ENCODE assay signal across 8 mouse cellular contexts in genomic region chr14:7791532-7792159, GRCm38 (mm10). TPM values are rescaled to one million over a fixed set of nuclear protein-coding genes. Genes with fewer than 3 reads are reported as not detected.
DNase-seq lines count a peak whose midpoint lies in the region; ATAC-seq and TF ChIP-seq lines count a peak whose summit lies in the region.

Gene Gm26661 (plus strand): TSS chr14:7791587.

- H3K36me3 ChIP-seq in hindbrain, postnatal 0 days (ENCODE audit: insufficient read depth, low read length) = no peaks in the 10 kb centered on the region
- H3K36me3 ChIP-seq in limb, embryonic 10.5 days = no peaks in the 10 kb centered on the region
- H3K36me3 ChIP-seq in midbrain, embryonic 10.5 days = no peaks in the 10 kb centered on the region

- peak; percentile 87 to 92 for DNase-seq in adrenal gland, adult (ENCODE audit: inconsistent age in 2 of 2, low spot score in 1 of 2)
- DNase-seq in cerebellum, postnatal 10 days = peak; percentile 75
- DNase-seq in gastrocnemius, adult 8-10 months (ENCODE audit: low spot score in 2 of 2) = peak; percentile 9 to 50
- peak; percentile 78 for DNase-seq in hindbrain, postnatal 0 days (ENCODE audit: low spot score)
- DNase-seq in limb, embryonic 10.5 days (ENCODE audit: low spot score) = peak; percentile 74
- peak; percentile 76 for DNase-seq in midbrain, embryonic 10.5 days (ENCODE audit: low spot score)
- peak; percentile 34 for DNase-seq in right cerebral cortex, postnatal 4 days
- DNase-seq in c-Kit-positive CD71-positive TER-119-positive erythroid progenitor cells, embryonic 14.5 days (ENCODE audit: low spot score) = no peak

- peak within 1 kb of the TSS; percentile 45 for H3K9ac ChIP-seq in hindbrain, postnatal 0 days (replicated peaks; ENCODE audit: low read length)

- no peak within 1 kb of the TSS for H3K27ac ChIP-seq in hindbrain, postnatal 0 days
- H3K27ac ChIP-seq in limb, embryonic 10.5 days = peak within 1 kb of the TSS; percentile 40; the same call in 1 of the 2 replicates
- peak within 1 kb of the TSS; percentile 53 for H3K27ac ChIP-seq in midbrain, embryonic 10.5 days (replicated peaks)

- H3K9me3 ChIP-seq in hindbrain, postnatal 0 days (ENCODE audit: low read length) = no peaks in the 10 kb centered on the region
- no peaks in the 10 kb centered on the region for H3K9me3 ChIP-seq in limb, embryonic 10.5 days (replicated peaks)
- H3K9me3 ChIP-seq in midbrain, embryonic 10.5 days (replicated peaks) = no peaks in the 10 kb centered on the region

- WGBS in hindbrain, postnatal 0 days = 1% methylated on average over 30 of the region's 30 CpGs
- WGBS in limb, embryonic 10.5 days = under 1% methylated on average over 30 of the region's 30 CpGs
- 3% methylated on average over 30 of the region's 30 CpGs for WGBS in midbrain, embryonic 10.5 days

- H3K4me1 ChIP-seq in hindbrain, postnatal 0 days (ENCODE audit: insufficient read depth, low read length) = peaks cover 6% of the 10 kb centered on the region; the same call in 1 of the 2 replicates
- H3K4me1 ChIP-seq in limb, embryonic 10.5 days = peaks cover 10% of the 10 kb centered on the region
- peaks cover 12% of the 10 kb centered on the region for H3K4me1 ChIP-seq in midbrain, embryonic 10.5 days

- peak; percentile 92 for ATAC-seq in hindbrain, postnatal 0 days

- peak within 1 kb of the TSS; percentile 45 for H3K4me3 ChIP-seq in hindbrain, postnatal 0 days (ENCODE audit: low read length)
- peak within 1 kb of the TSS; percentile 55 for H3K4me3 ChIP-seq in limb, embryonic 10.5 days
- peak within 1 kb of the TSS; percentile 59 for H3K4me3 ChIP-seq in midbrain, embryonic 10.5 days

- H3K27me3 ChIP-seq in hindbrain, postnatal 0 days (ENCODE audit: insufficient read depth, low read length) = no peaks in the 10 kb centered on the region
- H3K27me3 ChIP-seq in limb, embryonic 10.5 days (ENCODE audit: low read depth, poor library complexity, severe bottlenecking) = peaks cover 22% of the 10 kb centered on the region; the same call in 1 of the 2 replicates
- H3K27me3 ChIP-seq in midbrain, embryonic 10.5 days (ENCODE audit: low read depth, poor library complexity, severe bottlenecking) = peaks cover 19% of the 10 kb centered on the region; the same call in 1 of the 2 replicates

- H3K4me2 ChIP-seq in hindbrain, postnatal 0 days (ENCODE audit: low read depth, low read length) = peak within 1 kb of the TSS; percentile 87

- peak; percentile 57 for TF ChIP-seq CTCF in hindbrain, postnatal 0 days (IDR thresholded peaks at IDR 0.05; ENCODE audit: low read depth)

RNA-seq across cellular contexts. Expression of gene Gm26661, which starts in this region (rescaled TPM):
- not detected for total RNA-seq in gastrocnemius, adult 8-10 months (2022)
- not detected in 2 replicates for total RNA-seq in hindbrain, postnatal 0 days (2014; rRNA removed)
- polyA plus RNA-seq in hindbrain, postnatal 0 days (2015; fragmentation: Nextera tagmentation; extraction: Ambion mirVana) = 0.94 TPM in 1 of 2 replicates, not detected in the other
- not detected in 2 replicates for polyA plus RNA-seq in limb, embryonic 10.5 days (2016; fragmentation: Nextera tagmentation; extraction: Ambion mirVana)
- not detected in 2 replicates for polyA plus RNA-seq in midbrain, embryonic 10.5 days (2016; fragmentation: Nextera tagmentation; extraction: Ambion mirVana)

Comparison
In these comparisons a context has a peak if more than half of its experiments do, and no peak if none do; other contexts are left out.
1. Peak in DNase-seq in gastrocnemius, adult 8-10 months; RNA of the gene not detected or under 1 TPM.
2. Peak in DNase-seq, ATAC-seq, H3K4me3 ChIP-seq, H3K9ac ChIP-seq and H3K4me2 ChIP-seq in hindbrain, postnatal 0 days; RNA of the gene not detected or under 1 TPM.
3. Peak in DNase-seq, H3K4me3 ChIP-seq and H3K27ac ChIP-seq in limb, embryonic 10.5 days; RNA of the gene not detected or under 1 TPM.
4. Peak in DNase-seq, H3K4me3 ChIP-seq and H3K27ac ChIP-seq in midbrain, embryonic 10.5 days; RNA of the gene not detected or under 1 TPM.